Mouse (Mus musculus): ENCODE data around the gene Rnf157.
A peak's percentile ranks its signal among the peaks of the same experiment; 100 is the strongest.

The Rnf157 gene

GRCm38 (mm10) chr11:116337000-116337399 lies 75.8 kb downstream of the Rnf157 start:
- no peak for DNase-seq (ENCODE audit: low read depth, low spot score)

GRCm38 (mm10) chr11:116336393-116336792 lies 76.4 kb downstream of the Rnf157 start:
- no peak for DNase-seq (ENCODE audit: low read depth, low spot score)

- peak; percentile 96 for DNase-seq (ENCODE audit: low read depth, low spot score)
These were observed 77.4 kb downstream of the Rnf157 start, which contains the start of gene Foxj1 for GRCm38 (mm10) chr11:116335244-116336036. Gene Foxj1, minus strand, starts transcription at chr11:116335399.

- peak; percentile 16 for DNase-seq (ENCODE audit: low read depth, low spot score)
These were observed 78.4 kb downstream of the Rnf157 start for GRCm38 (mm10) chr11:116334417-116334782.

GRCm38 (mm10) chr11:116333526-116334416 lies 79.1 kb downstream of the Rnf157 start:
- peak; percentile 36 for DNase-seq (ENCODE audit: low read depth, low spot score)

GRCm38 (mm10) chr11:116332983-116333270 lies 79.9 kb downstream of the Rnf157 start:
- DNase-seq (ENCODE audit: low read depth, low spot score) = no peak

GRCm38 (mm10) chr11:116332232-116332982 lies 80.4 kb downstream of the Rnf157 start:
- no peak for DNase-seq (ENCODE audit: low read depth, low spot score)

- no peak for DNase-seq (ENCODE audit: low read depth, low spot score)
These were observed 82.7 kb downstream of the Rnf157 start for GRCm38 (mm10) chr11:116330211-116330518.

- DNase-seq (ENCODE audit: low read depth, low spot score) = peak; percentile 74
These were observed 83.3 kb downstream of the Rnf157 start for GRCm38 (mm10) chr11:116329314-116330210.

GRCm38 (mm10) chr11:116326963-116327603 lies 85.7 kb downstream of the Rnf157 start:
- peak; percentile 21 for DNase-seq (ENCODE audit: low read depth, low spot score)

GRCm38 (mm10) chr11:116318719-116319659 lies 93.8 kb downstream of the Rnf157 start:
- peak; percentile 79 for DNase-seq (ENCODE audit: low read depth, low spot score)

- no peak for DNase-seq (ENCODE audit: low read depth, low spot score)
These were observed 100.5 kb downstream of the Rnf157 start for GRCm38 (mm10) chr11:116312359-116312758.

GRCm38 (mm10) chr11:116311169-116311568 lies 101.7 kb downstream of the Rnf157 start:
- no peak for DNase-seq (ENCODE audit: low read depth, low spot score)

- DNase-seq (ENCODE audit: low read depth, low spot score) = no peak
These were observed 103.2 kb downstream of the Rnf157 start for GRCm38 (mm10) chr11:116309601-116310000.

- peak; percentile 90 for DNase-seq (ENCODE audit: low read depth, low spot score)
These were observed 104.9 kb downstream of the Rnf157 start for GRCm38 (mm10) chr11:116307762-116308531.

- DNase-seq (ENCODE audit: low read depth, low spot score) = no peak
These were observed 105.7 kb downstream of the Rnf157 start, which contains the start of gene Exoc7 for GRCm38 (mm10) chr11:116307019-116307725. Gene Exoc7, minus strand, starts transcription at chr11:116307233.

GRCm38 (mm10) chr11:116306126-116306982 lies 106.5 kb downstream of the Rnf157 start:
- peak; percentile 94 for DNase-seq (ENCODE audit: low read depth, low spot score)
